Mouse (Mus musculus): ENCODE results near the gene Rprml.

DNA sequence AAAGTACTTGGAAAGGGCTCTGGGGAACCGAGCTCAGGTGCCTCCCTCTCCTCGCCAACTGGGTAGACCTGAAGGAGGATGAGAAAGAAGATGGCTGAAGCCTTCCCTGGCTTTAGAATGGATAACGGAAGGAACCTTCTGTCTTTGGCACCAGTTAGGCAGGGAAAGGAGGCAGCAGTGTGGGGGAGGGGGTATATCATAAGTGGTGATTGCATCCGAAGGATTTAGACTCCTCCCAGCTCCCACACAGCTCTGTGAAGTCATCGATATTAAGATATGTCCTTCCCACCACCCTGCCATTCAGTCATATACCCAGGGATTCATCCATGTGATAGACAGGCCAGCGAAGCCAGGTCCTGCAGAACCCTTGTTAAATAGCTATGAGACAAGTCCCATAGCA is 2.1 kb downstream of the Rprml start:
- TF ChIP-seq CTCF (IDR thresholded peaks at IDR 0.05; ENCODE audit: control insufficient read depth, insufficient read depth, insufficient replicate concordance, low read depth, low read length) = no peak
- no peak for TF ChIP-seq POLR2A (IDR thresholded peaks at IDR 0.05; ENCODE audit: control insufficient read depth, low read depth, low read length)

Measured in testis, adult 2 months (tissue).